Mouse (Mus musculus) liver, adult 2 months (tissue): ENCODE results near the gene Ripor2. TPM values are rescaled to one million over a fixed set of nuclear protein-coding genes. Genes with fewer than 3 reads are reported as not detected.

Experiments used
- DNase-seq: peaks from one replicate; pipeline ENCODE4 v3.0.0-alpha.2; 2011; ENCODE audit warnings: low read depth, low spot score; ENCODE audit errors: extremely low read depth
- H3K27ac ChIP-seq: fragments of 200-500 bp; replicated peaks from 2 replicates; pipeline ENCODE4 v1.5.1; 2012; ENCODE audit warnings: low read depth, mild to moderate bottlenecking, control low read depth, inconsistent platforms, low read length; ENCODE audit not compliant: insufficient read depth
- H3K27me3 ChIP-seq: fragments of 200-500 bp; 2 replicates; pipeline ENCODE4 v1.6.1; 2012; ENCODE audit warnings: mild to moderate bottlenecking, moderate library complexity, low read length, inconsistent platforms; ENCODE audit not compliant: control insufficient read depth, insufficient read depth
- H3K36me3 ChIP-seq: fragments of 200-500 bp; 2 replicates; pipeline ENCODE4 v1.6.1; 2012; ENCODE audit warnings: low read length, inconsistent platforms; ENCODE audit not compliant: control insufficient read depth, insufficient read depth
- H3K4me1 ChIP-seq: fragments of 200-500 bp; 2 replicates; pipeline ENCODE4 v1.6.1; 2011; ENCODE audit warnings: low read length; ENCODE audit not compliant: control insufficient read depth, insufficient read depth
- H3K4me3 ChIP-seq: fragments of 200-500 bp; 2 replicates; pipeline ENCODE4 v1.5.1; 2011; ENCODE audit warnings: low read depth, mild to moderate bottlenecking, control low read depth, low read length, moderate library complexity; ENCODE audit not compliant: insufficient read depth
- H3K79me2 ChIP-seq: fragments of 200-500 bp; 2 replicates; pipeline ENCODE4 v1.6.1; 2012; ENCODE audit warnings: inconsistent platforms, mild to moderate bottlenecking, low read length, moderate library complexity; ENCODE audit not compliant: control insufficient read depth, insufficient read depth
- H3K9ac ChIP-seq: fragments of 200-500 bp; 2 replicates; pipeline ENCODE4 v1.6.1; 2012; ENCODE audit warnings: low read depth, mild to moderate bottlenecking, control low read depth, inconsistent platforms, low read length
- CTCF ChIP-seq: fragments of 200-500 bp; IDR thresholded peaks from 2 replicates; pipeline ENCODE4 v1.5.1; 2011; ENCODE audit warnings: low read depth, low read length, control low read depth
- POLR2A ChIP-seq: fragments of 200-500 bp; IDR thresholded peaks from 2 replicates; pipeline ENCODE4 v1.6.1; 2011; ENCODE audit warnings: low read length, control low read depth; ENCODE audit not compliant: insufficient read depth; ENCODE audit errors: extremely low read depth
- WGBS: fragments of 180-500 bp; shearing (Covaris S2); methylation state at CpG from one replicate; pipeline ENCODE4 v1.1.7; 2018; 5-methylcytosine and 5-hydroxymethylcytosine counted together
- polyA plus RNA-seq: library from polyadenylated mRNA; depleted of rRNA; stranded (reverse); fragments of >200 nt; gene quantifications from 2 replicates; pipeline ENCODE4 v1.2.3, GENCODE M21; 2012
- total RNA-seq: library from RNA; depleted of rRNA; stranded (reverse); fragments of >200 nt; gene quantifications from 2 replicates; pipeline ENCODE4 v1.2.3, GENCODE M21; 2014

The Ripor2 gene
- total and polyA plus RNA-seq, 2 experiments, result 0.77 to 2.8 TPM

DNA sequence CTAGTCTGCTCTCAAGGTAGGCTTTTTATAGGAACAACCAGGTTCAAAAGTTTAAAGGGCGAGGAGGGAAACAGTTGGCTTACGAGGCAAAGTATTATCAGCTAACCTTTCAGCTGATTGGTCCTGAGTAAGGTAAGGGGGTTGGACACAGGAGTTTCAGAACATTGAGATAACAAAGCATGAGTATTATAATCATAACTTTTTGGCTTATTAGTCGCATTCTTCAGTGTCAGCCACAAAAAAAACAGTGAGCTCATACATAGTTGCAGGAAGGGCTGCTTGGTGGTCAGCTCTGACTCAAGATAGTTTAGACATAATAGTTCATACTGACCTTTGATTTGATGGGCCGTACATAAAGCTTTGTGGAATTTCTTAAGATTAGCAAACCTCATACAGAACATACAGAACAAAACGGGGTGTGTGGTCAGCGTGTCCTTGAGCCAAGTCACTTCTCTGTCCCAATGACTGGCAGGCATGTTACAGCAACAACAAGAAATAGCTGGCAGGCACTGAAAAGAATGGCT, 153.7 kb downstream of the Ripor2 start:
- no peak overlapping the region for H3K9ac ChIP-seq
- TF ChIP-seq POLR2A, result no peak
- TF ChIP-seq CTCF, result no peak
- H3K27me3 ChIP-seq, result no peaks in the 10 kb centered on the region
- no peak overlapping the region for H3K4me3 ChIP-seq
- DNase-seq, result no peak
- H3K36me3 ChIP-seq, result no peaks in the 10 kb centered on the region
- WGBS, result 68% methylated on average over 6 of the region's 6 CpGs
- H3K4me1 ChIP-seq, result no peaks in the 10 kb centered on the region
- H3K79me2 ChIP-seq, result no peaks in the 10 kb centered on the region
- H3K27ac ChIP-seq, result no peak overlapping the region

- WGBS, result 93% methylated on average over 10 of the region's 10 CpGs
- Histone ChIP-seq H3K79me2 (no peaks in the 10 kb centered on the region), H3K36me3 (no peaks in the 10 kb centered on the region), H3K27me3 (no peaks in the 10 kb centered on the region), H3K4me1 (no peaks in the 10 kb centered on the region), H3K9ac (no peak within 1 kb of the TSS), H3K4me3 (no peak within 1 kb of the TSS), H3K27ac (no peak within 1 kb of the TSS)
- TF ChIP-seq CTCF (no peak), POLR2A (no peak)
- DNase-seq, result no peak
These were observed 159.0 kb downstream of the Ripor2 start, which contains the start of gene Armh2 for GRCm38 (mm10) chr13:24741028-24741427. Gene Armh2 (plus strand): TSS chr13:24741232.

GRCm38 (mm10) chr13:24747823-24748222, 165.8 kb downstream of the Ripor2 start:
- Histone ChIP-seq H3K79me2 (no peaks in the 10 kb centered on the region), H3K36me3 (peaks cover 2% of the 10 kb centered on the region; the same call in 1 of the 2 replicates), H3K4me3 (no peak overlapping the region), H3K4me1 (no peaks in the 10 kb centered on the region), H3K27me3 (no peaks in the 10 kb centered on the region), H3K27ac (no peak overlapping the region), H3K9ac (no peak overlapping the region)
- TF ChIP-seq CTCF, result no peak
- no peak for DNase-seq
- WGBS, result 97% methylated on average over 3 of the region's 3 CpGs

GRCm38 (mm10) chr13:24750807-24751206, 168.8 kb downstream of the Ripor2 start:
- H3K27ac ChIP-seq, result no peak overlapping the region
- no peaks in the 10 kb centered on the region for H3K27me3 ChIP-seq
- DNase-seq, result no peak
- H3K4me1 ChIP-seq, result no peaks in the 10 kb centered on the region
- 96% methylated on average over 8 of the region's 8 CpGs for WGBS
- no peaks in the 10 kb centered on the region for H3K79me2 ChIP-seq
- TF ChIP-seq CTCF (no peak), POLR2A (no peak)
- H3K36me3 ChIP-seq, result peaks cover 10% of the 10 kb centered on the region; the same call in 1 of the 2 replicates
- H3K9ac ChIP-seq, result no peak overlapping the region
- H3K4me3 ChIP-seq, result no peak overlapping the region

DNA sequence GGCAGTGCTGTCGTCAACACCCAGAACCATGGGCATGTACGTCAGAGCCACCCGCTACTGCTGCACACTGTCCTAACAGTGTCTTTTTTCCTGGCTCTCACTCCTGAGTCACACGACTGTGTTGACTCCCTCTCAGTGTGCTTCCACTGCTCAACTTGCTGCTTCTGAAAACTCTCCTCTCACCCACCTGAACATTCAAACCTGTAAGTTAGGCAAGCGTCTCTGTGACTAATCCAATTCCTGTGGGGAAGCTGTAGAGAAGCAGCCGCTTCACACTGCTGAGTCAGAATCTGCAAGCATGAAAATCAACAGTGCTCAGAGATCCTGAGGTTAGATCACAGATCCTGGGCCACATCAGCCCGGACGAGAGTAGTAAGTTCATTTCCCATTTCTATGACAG, 169.4 kb downstream of the Ripor2 start:
- no peak overlapping the region for H3K9ac ChIP-seq
- H3K79me2 ChIP-seq, result no peaks in the 10 kb centered on the region
- TF ChIP-seq POLR2A, result no peak
- no peak for TF ChIP-seq CTCF
- H3K4me1 ChIP-seq, result no peaks in the 10 kb centered on the region
- 91% methylated on average over 8 of the region's 8 CpGs for WGBS
- H3K4me3 ChIP-seq, result no peak overlapping the region
- no peaks in the 10 kb centered on the region for H3K27me3 ChIP-seq
- H3K36me3 ChIP-seq, result peaks cover 15% of the 10 kb centered on the region; the same call in 1 of the 2 replicates
- no peak for DNase-seq
- H3K27ac ChIP-seq, result no peak overlapping the region

GRCm38 (mm10) chr13:24756756-24757155, 174.8 kb downstream of the Ripor2 start:
- Histone ChIP-seq H3K4me3 (no peak overlapping the region), H3K4me1 (no peaks in the 10 kb centered on the region), H3K79me2 (no peaks in the 10 kb centered on the region), H3K9ac (no peak overlapping the region), H3K27me3 (no peaks in the 10 kb centered on the region), H3K36me3 (peaks cover 17% of the 10 kb centered on the region), H3K27ac (no peak overlapping the region)
- 96% methylated on average over 3 of the region's 3 CpGs for WGBS
- TF ChIP-seq POLR2A (no peak), CTCF (no peak)
- no peak for DNase-seq
